Mouse (Mus musculus): ENCODE measurements at regions not wholly inside any gene's neighbourhood (a gene's known extent, or its start where the extent isn't known, plus 50 kb on each side); places are given as distances from the start of the nearest gene placed in this dataset.

DNA sequence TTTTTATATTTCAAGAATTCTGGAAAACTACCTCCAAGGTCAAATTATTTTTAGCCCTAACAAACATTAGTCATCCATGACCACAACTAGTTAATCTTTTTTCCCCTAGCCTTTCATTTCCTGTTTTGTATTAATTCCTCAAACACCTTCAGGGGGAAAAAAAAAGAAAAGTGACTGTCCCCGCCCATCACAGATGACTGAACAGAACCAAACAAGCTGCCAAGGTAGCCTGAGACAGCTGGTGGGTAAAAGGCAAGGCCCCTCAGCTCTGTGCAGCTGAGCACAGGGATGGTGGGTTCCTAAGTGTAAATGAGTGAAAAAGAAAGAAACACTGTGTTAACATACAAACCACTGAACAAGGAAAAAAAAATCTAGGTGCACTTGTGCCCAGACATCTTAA, 145.6 kb downstream of the Rpl36a-ps1 start:
- 59% methylated on average over 1 of the region's 1 CpGs for WGBS
- Histone ChIP-seq H3K36me3 (ENCODE audit: insufficient read depth, low read length) (no peaks in the 10 kb centered on the region), H3K9me3 (ENCODE audit: low read length) (no peaks in the 10 kb centered on the region), H3K27ac (no peak overlapping the region), H3K4me1 (ENCODE audit: insufficient read depth, low read length) (no peaks in the 10 kb centered on the region), H3K4me2 (ENCODE audit: low read depth, low read length) (no peak overlapping the region), H3K9ac (replicated peaks; ENCODE audit: low read length) (no peak overlapping the region), H3K27me3 (ENCODE audit: insufficient read depth, low read length) (no peaks in the 10 kb centered on the region), H3K4me3 (ENCODE audit: low read length) (no peak overlapping the region)
- DNase-seq (ENCODE audit: low spot score) (no peak), ATAC-seq (no peak)
- TF ChIP-seq CTCF (IDR thresholded peaks at IDR 0.05; ENCODE audit: low read depth): no peak

DNA sequence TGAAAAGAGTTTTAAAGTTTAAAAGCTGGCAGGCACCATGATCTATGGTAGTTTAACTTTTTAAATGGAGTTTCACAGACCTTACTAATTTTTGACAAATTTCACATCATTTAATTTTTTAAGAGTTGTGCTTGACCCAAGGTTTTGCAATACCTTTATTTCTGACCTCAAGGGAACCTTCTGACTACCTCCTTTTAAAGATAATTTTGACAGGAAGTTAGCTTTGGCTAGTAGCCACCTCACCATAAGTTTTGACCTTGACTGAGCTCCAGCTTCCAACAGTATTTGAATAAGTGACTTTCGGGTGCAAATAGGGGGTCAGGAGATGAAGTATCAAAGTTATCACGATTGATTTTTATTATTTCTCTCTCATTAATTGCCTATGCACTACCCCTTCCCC, 149.9 kb downstream of the Rpl36a-ps1 start:
- Histone ChIP-seq H3K4me3 (ENCODE audit: low read length) (no peak overlapping the region), H3K4me1 (ENCODE audit: insufficient read depth, low read length) (no peaks in the 10 kb centered on the region), H3K4me2 (ENCODE audit: low read depth, low read length) (no peak overlapping the region), H3K27me3 (ENCODE audit: insufficient read depth, low read length) (no peaks in the 10 kb centered on the region), H3K36me3 (ENCODE audit: insufficient read depth, low read length) (no peaks in the 10 kb centered on the region), H3K9ac (replicated peaks; ENCODE audit: low read length) (no peak overlapping the region), H3K27ac (no peak overlapping the region), H3K9me3 (ENCODE audit: low read length) (no peaks in the 10 kb centered on the region)
- DNase-seq (ENCODE audit: low spot score): no peak
- no peak for ATAC-seq
- 76% methylated on average over 2 of the region's 2 CpGs for WGBS
- no peak for TF ChIP-seq CTCF (IDR thresholded peaks at IDR 0.05; ENCODE audit: low read depth)

DNA sequence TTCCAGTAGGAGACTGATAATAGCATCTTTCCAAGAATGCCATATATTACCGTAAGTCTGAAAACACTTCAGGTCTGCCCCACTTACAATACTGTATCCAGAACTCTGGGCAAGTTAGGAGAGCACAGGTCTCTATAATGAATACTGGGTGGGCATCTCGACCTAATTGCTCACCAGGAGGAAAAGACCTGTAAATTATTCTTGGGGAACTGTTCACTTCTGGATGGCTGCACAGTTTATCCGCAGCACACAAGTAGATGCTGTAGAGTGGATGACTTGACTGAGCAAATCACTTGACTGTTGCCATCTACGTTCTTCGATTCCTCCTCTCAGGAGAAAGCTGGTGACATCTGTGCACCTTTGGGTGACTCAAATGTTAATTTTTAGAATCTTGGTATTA, 159.8 kb downstream of the Rpl36a-ps1 start:
- Histone ChIP-seq H3K4me3 (ENCODE audit: low read length) (no peak overlapping the region), H3K9ac (replicated peaks; ENCODE audit: low read length) (no peak overlapping the region), H3K4me2 (ENCODE audit: low read depth, low read length) (no peak overlapping the region), H3K4me1 (ENCODE audit: insufficient read depth, low read length) (no peaks in the 10 kb centered on the region), H3K9me3 (ENCODE audit: low read length) (no peaks in the 10 kb centered on the region), H3K27me3 (ENCODE audit: insufficient read depth, low read length) (no peaks in the 10 kb centered on the region), H3K27ac (no peak overlapping the region), H3K36me3 (ENCODE audit: insufficient read depth, low read length) (no peaks in the 10 kb centered on the region)
- DNase-seq (ENCODE audit: low spot score) (no peak), ATAC-seq (no peak)
- TF ChIP-seq CTCF (IDR thresholded peaks at IDR 0.05; ENCODE audit: low read depth): no peak
- WGBS: 77% methylated on average over 5 of the region's 5 CpGs

DNA sequence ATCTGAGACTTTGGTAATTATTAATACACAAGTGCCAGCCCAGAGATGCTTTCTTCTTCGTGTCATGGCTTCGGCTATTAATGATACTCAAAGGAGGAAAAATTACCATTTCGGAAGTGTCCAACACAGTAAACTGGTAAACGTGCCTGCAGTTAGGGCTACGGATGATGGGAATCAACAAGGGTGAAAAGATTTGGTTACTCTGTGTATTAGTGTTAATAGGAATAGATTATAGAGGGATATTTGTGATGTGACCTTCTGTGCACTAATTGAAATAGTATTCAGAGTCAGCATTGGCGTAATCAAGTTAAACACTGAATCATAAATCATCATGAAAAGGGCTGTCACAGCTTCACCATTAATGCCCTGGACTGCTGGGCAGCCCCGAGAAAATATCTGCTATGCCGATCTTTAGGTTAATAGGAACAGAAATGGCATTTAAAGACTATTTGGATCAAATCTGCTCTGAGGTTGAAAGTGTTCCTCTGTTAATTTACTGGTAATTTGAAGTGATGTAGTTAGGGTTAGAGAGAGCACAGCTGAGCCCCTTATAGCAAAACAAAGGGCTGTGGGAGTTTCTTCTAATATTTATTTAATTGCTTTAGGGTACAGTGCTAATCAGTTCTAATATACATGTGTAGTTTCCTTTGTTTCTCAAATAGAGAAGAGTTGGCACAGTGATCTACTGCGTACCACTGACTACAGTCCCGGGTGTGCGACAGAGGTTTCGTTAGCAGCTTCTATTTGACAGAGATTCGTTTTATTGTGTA, 160.7 kb downstream of the Rpl36a-ps1 start:
- TF ChIP-seq CTCF (IDR thresholded peaks at IDR 0.05; ENCODE audit: low read depth): no peak
- no peaks in the 10 kb centered on the region for H3K36me3 ChIP-seq (ENCODE audit: insufficient read depth, low read length)
- H3K9ac ChIP-seq (replicated peaks; ENCODE audit: low read length): no peak overlapping the region
- DNase-seq (ENCODE audit: low spot score) (peak; percentile 17), ATAC-seq (no peak)
- no peaks in the 10 kb centered on the region for H3K27me3 ChIP-seq (ENCODE audit: insufficient read depth, low read length)
- no peak overlapping the region for H3K27ac ChIP-seq
- H3K4me1 ChIP-seq (ENCODE audit: insufficient read depth, low read length): no peaks in the 10 kb centered on the region
- H3K4me2 ChIP-seq (ENCODE audit: low read depth, low read length): peak overlapping the region; percentile 1
- H3K4me3 ChIP-seq (ENCODE audit: low read length): no peak overlapping the region
- 46% methylated on average over 13 of the region's 13 CpGs for WGBS
- no peaks in the 10 kb centered on the region for H3K9me3 ChIP-seq (ENCODE audit: low read length)

DNA sequence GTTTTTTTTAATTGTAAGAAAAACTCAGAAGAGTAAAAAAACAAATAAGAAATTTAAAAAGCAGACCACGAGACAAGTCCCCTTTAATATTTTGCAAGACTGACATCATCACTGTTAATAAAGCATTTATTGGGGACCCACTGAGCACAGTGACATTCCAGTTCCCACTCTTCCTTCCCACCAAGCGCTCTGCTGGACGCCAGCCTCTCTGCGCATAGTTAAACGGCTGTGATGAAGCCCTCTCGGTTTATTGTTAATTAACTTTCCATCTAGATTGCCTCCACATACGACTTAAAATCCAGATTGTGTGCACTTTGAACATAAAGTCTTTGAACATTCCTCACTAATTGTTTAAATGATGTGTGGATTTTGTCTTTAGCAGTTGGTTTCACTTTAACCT, 161.7 kb downstream of the Rpl36a-ps1 start:
- no peak for TF ChIP-seq CTCF (IDR thresholded peaks at IDR 0.05; ENCODE audit: low read depth)
- ATAC-seq (peak; percentile 58; the same call in 1 of the 2 replicates), DNase-seq (ENCODE audit: low spot score) (peak; percentile 24)
- Histone ChIP-seq H3K9ac (replicated peaks; ENCODE audit: low read length) (no peak overlapping the region), H3K27me3 (ENCODE audit: insufficient read depth, low read length) (no peaks in the 10 kb centered on the region), H3K9me3 (ENCODE audit: low read length) (no peaks in the 10 kb centered on the region), H3K36me3 (ENCODE audit: insufficient read depth, low read length) (no peaks in the 10 kb centered on the region), H3K27ac (no peak overlapping the region), H3K4me3 (ENCODE audit: low read length) (no peak overlapping the region), H3K4me1 (ENCODE audit: insufficient read depth, low read length) (no peaks in the 10 kb centered on the region), H3K4me2 (ENCODE audit: low read depth, low read length) (no peak overlapping the region)
- WGBS: 24% methylated on average over 7 of the region's 7 CpGs

DNA sequence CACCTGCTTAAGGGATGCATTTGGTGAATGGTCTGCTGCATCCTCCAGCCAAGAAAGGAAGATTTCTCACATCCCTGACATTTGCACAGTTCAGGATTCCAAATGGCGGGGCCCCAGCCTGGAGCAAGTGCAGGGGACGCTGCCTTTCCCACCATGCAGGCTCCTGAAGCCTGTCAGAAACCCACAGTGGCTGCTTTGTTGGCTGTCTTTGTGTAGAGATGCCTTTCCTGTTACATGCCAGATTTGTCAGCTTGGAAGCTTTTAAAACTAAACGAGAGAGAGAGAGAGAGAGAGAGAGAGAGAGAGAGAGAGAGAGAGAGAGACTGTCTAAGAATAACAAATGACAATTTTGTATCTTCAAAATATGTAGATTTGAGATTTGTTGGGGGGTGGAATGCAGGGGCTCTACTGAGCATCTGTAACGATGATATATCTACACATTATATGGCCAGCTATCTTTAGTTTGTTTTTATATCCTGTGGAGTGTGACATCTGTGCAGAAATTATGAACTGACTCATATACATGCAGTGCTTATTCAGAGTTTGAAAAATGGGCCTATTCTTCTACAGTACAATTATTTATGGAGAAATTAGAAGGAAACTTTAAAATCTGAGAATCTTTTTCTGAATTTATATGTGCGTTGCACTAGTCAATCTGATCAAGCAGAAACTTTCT, 164.0 kb downstream of the Rpl36a-ps1 start:
- no peaks in the 10 kb centered on the region for H3K27me3 ChIP-seq (ENCODE audit: insufficient read depth, low read length)
- 32% methylated on average over 5 of the region's 5 CpGs for WGBS
- H3K9me3 ChIP-seq (ENCODE audit: low read length): no peaks in the 10 kb centered on the region
- TF ChIP-seq CTCF (IDR thresholded peaks at IDR 0.05; ENCODE audit: low read depth): no peak
- no peak overlapping the region for H3K4me2 ChIP-seq (ENCODE audit: low read depth, low read length)
- ATAC-seq (peak; percentile 82), DNase-seq (ENCODE audit: low spot score) (peak; percentile 56)
- H3K9ac ChIP-seq (replicated peaks; ENCODE audit: low read length): no peak overlapping the region
- peak overlapping the region; percentile 48; the same call in 1 of the 2 replicates for H3K27ac ChIP-seq
- H3K4me1 ChIP-seq (ENCODE audit: insufficient read depth, low read length): no peaks in the 10 kb centered on the region
- no peaks in the 10 kb centered on the region for H3K36me3 ChIP-seq (ENCODE audit: insufficient read depth, low read length)
- no peak overlapping the region for H3K4me3 ChIP-seq (ENCODE audit: low read length)

DNA sequence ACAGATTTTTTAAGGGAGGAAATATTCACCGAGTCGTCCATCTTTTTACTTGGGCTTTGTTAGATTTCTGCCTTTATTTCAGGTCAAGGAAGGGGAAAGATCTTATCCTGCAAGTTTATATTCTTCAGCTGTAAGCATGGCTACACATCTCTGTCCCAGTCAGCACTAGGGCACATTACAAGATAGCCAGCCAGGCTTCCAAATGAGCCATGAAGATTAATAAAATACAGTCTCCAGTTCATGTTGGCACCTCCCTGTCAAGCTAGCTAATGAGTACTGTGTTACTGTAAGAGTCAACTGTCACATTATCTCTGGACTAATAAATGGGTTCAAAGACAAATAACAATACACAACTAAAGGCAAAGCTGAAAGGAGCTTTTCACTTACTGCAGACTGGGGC, 166.6 kb downstream of the Rpl36a-ps1 start:
- no peaks in the 10 kb centered on the region for H3K9me3 ChIP-seq (ENCODE audit: low read length)
- no peaks in the 10 kb centered on the region for H3K4me1 ChIP-seq (ENCODE audit: insufficient read depth, low read length)
- H3K27me3 ChIP-seq (ENCODE audit: insufficient read depth, low read length): no peaks in the 10 kb centered on the region
- H3K4me3 ChIP-seq (ENCODE audit: low read length): no peak overlapping the region
- DNase-seq (ENCODE audit: low spot score): no peak
- no peaks in the 10 kb centered on the region for H3K36me3 ChIP-seq (ENCODE audit: insufficient read depth, low read length)
- 64% methylated on average over 2 of the region's 2 CpGs for WGBS
- peak; percentile 69 for ATAC-seq
- no peak for TF ChIP-seq CTCF (IDR thresholded peaks at IDR 0.05; ENCODE audit: low read depth)
- H3K4me2 ChIP-seq (ENCODE audit: low read depth, low read length): no peak overlapping the region
- H3K9ac ChIP-seq (replicated peaks; ENCODE audit: low read length): no peak overlapping the region
- no peak overlapping the region for H3K27ac ChIP-seq

All from hindbrain, postnatal 0 days (tissue).